Mouse (Mus musculus) testis, adult 2 months (tissue): ENCODE data around the gene Lamp5.

Experiments
- CTCF ChIP-seq: fragments of 200-500 bp; IDR thresholded peaks from 2 replicates; pipeline ENCODE4 v1.5.1; 2012; ENCODE audit warnings: low read depth, mild to moderate bottlenecking, inconsistent platforms, low read length, moderate library complexity; ENCODE audit not compliant: control insufficient read depth, insufficient read depth, insufficient replicate concordance
- POLR2A ChIP-seq: fragments of 200-500 bp; IDR thresholded peaks from 2 replicates; pipeline ENCODE4 v1.6.1; 2012; ENCODE audit warnings: low read depth, mild to moderate bottlenecking, inconsistent platforms, low read length, moderate library complexity; ENCODE audit not compliant: control insufficient read depth

GRCm38 (mm10) chr2:136095978-136096377, 43.9 kb downstream of the Lamp5 start:
- no peak for TF ChIP-seq CTCF
- no peak for TF ChIP-seq POLR2A
